Mouse (Mus musculus) right cerebral cortex, postnatal 36 days (tissue): ENCODE measurements at regions not wholly inside any gene's neighbourhood (a gene's known extent, or its start where the extent isn't known, plus 50 kb on each side); places are given as distances from the start of the nearest gene placed in this dataset.

Source experiments
- DNase-seq, 2 experiments: peaks; one replicate each; pipeline ENCODE4 v3.0.0; 2022; ENCODE audit warnings: low spot score in 2 of 2, mixed read lengths in 1 of 2

- no peak for DNase-seq
These were observed 718.7 kb downstream of the Trhde start for GRCm38 (mm10) chr10:114083441-114083840.

GRCm38 (mm10) chr10:114041991-114042390 lies 760.1 kb downstream of the Trhde start:
- no peak for DNase-seq

GRCm38 (mm10) chr10:114013427-114013826 lies 788.7 kb downstream of the Trhde start:
- no peak for DNase-seq

GRCm38 (mm10) chr10:113985376-113985775 lies 816.7 kb downstream of the Trhde start:
- DNase-seq, result peak in 1 of 2 experiments; percentile 8

GRCm38 (mm10) chr10:113972826-113973225 lies 829.3 kb downstream of the Trhde start:
- DNase-seq, result no peak

- peak in 1 of 2 experiments; percentile 22 for DNase-seq
These were observed 855.3 kb downstream of the Trhde start for GRCm38 (mm10) chr10:113946801-113947200.

- no peak for DNase-seq
These were observed 862.6 kb downstream of the Trhde start for GRCm38 (mm10) chr10:113939524-113939923.

- peak; percentile 12 to 35 for DNase-seq
These were observed 871.8 kb downstream of the Trhde start for GRCm38 (mm10) chr10:113930201-113930790.

- no peak for DNase-seq
These were observed 885.4 kb downstream of the Trhde start for GRCm38 (mm10) chr10:113916705-113917104.

GRCm38 (mm10) chr10:113902744-113903143 lies 899.4 kb downstream of the Trhde start:
- no peak for DNase-seq

GRCm38 (mm10) chr10:113874419-113875161 lies 927.5 kb downstream of the Trhde start:
- DNase-seq, result no peak

- DNase-seq, result no peak
These were observed 895.8 kb upstream of the Atxn7l3b start for GRCm38 (mm10) chr10:113824596-113824995.
